Mouse (Mus musculus): ENCODE measurements at regions not wholly inside any gene's neighbourhood (a gene's known extent, or its start where the extent isn't known, plus 50 kb on each side); places are given as distances from the start of the nearest gene placed in this dataset.

DNA sequence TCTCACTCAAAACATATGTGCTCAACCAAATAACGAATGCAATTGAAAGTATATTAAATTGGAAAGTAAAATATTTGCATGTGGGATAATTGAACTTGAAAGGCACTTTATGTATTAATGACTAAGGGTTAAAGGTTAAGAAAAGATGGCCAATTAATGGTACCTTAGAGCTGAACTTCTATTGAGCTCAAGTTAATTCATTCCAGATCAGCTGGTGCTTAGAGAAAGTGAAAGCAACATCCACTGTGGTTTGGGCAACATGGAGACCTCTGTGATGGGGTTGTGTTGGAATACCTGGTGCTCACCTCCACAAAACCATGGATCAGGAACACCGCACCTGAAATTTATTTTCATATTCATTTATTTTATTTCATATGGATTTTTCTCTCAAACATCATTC, 612.5 kb upstream of the Intu start:
- Histone ChIP-seq H3K4me1 (ENCODE audit: control insufficient read depth in 1 of 2, insufficient read depth in 2 of 2) (0 out of 4 replicates have a peak, but pooled peaks cover 0 to 2% of the 10 kb centered on the region in 2 experiments), H3K36me3 (replicated peaks in 1 of 2; ENCODE audit: control insufficient read depth in 1 of 2, insufficient read depth in 1 of 2, low read length in 1 of 2) (no peaks in the 10 kb centered on the region), H3K79me2 (replicated peaks; ENCODE audit: control insufficient read depth, extremely low read depth, insufficient read depth, poor library complexity, severe bottlenecking) (no peaks in the 10 kb centered on the region), H3K4me2 (ENCODE audit: insufficient read depth, low read depth, poor library complexity, severe bottlenecking) (no peak overlapping the region), H3K27me3 (replicated peaks) (no peaks in the 10 kb centered on the region), H3K27ac (ENCODE audit: insufficient read depth, low read depth) (no peak overlapping the region), H3K4me3 (replicated peaks in 1 of 3; ENCODE audit: low read depth in 2 of 3, low read length in 2 of 3, poor library complexity in 1 of 3) (no peak overlapping the region), H3K9me3 (replicated peaks; ENCODE audit: low read length) (no peaks in the 10 kb centered on the region), H3K9ac (ENCODE audit: insufficient read depth, low read depth) (no peak overlapping the region)
- in situ Hi-C loops (cut with MboI; ENCODE audit: low pct_ligation_motif_present, low pct_unique_long_range_greater_than_20kb, low sequenced_read_pairs) (no loop called here), dilution Hi-C loops (cut with MboI; ENCODE audit: extremely low pct_ligation_motif_present, extremely low pct_unique_long_range_greater_than_20kb, low sequenced_read_pairs) (no loop called here)
- TF ChIP-seq GABPA (IDR thresholded peaks at IDR 0.05; ENCODE audit: insufficient replicate concordance, low read depth, low read length): no peak
- TF ChIP-seq ZNF384 (IDR thresholded peaks at IDR 0.05; ENCODE audit: low read depth, low read length): no peak
- TF ChIP-seq ZKSCAN1 (IDR thresholded peaks at IDR 0.05; ENCODE audit: borderline replicate concordance, low read depth, low read length): no peak
- TF ChIP-seq NRF1 (IDR thresholded peaks at IDR 0.05; ENCODE audit: low read depth, low read length): no peak
- TF ChIP-seq RAD21 (IDR thresholded peaks at IDR 0.05; ENCODE audit: low read depth, low read length): no peak
- no peak for TF ChIP-seq MXI1 (IDR thresholded peaks at IDR 0.05; ENCODE audit: low read depth, low read length)
- no peak for TF ChIP-seq POLR2AphosphoS2 (IDR thresholded peaks at IDR 0.05; ENCODE audit: low read depth, low read length)
- TF ChIP-seq USF1 (IDR thresholded peaks at IDR 0.05; ENCODE audit: low read depth, low read length): no peak
- TF ChIP-seq CHD2 (IDR thresholded peaks at IDR 0.05; ENCODE audit: low read length): no peak
- no peak for TF ChIP-seq SMC3 (IDR thresholded peaks at IDR 0.05; ENCODE audit: low read depth, low read length)
- TF ChIP-seq PAX5 (IDR thresholded peaks at IDR 0.05; ENCODE audit: low read length): no peak
- TF ChIP-seq MEF2A (IDR thresholded peaks at IDR 0.05; ENCODE audit: borderline replicate concordance, low read depth, low read length): no peak
- no peak for DNase-seq (ENCODE audit: extremely low read depth)

DNA sequence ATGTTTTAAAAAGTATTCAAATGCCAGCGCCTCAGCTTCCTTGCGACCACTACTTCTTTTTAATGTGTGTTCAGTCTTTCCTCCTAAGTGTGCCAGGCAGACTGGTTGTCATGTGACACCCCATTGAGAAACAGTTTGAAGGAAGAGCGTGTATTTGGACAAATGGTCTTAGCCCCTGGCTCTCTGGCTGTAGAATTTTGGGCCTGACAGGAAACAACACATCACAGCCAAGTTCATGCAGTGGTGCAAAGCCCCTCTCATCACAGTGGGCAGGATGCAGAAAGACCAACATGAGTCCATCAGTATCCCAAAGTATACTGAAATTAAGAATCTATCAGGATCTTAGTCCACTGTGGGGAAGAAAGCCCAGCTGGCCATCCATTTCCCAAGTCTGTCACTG, 605.6 kb upstream of the Intu start:
- no peak overlapping the region for H3K9ac ChIP-seq (ENCODE audit: insufficient read depth, low read depth)
- no peaks in the 10 kb centered on the region for H3K9me3 ChIP-seq (replicated peaks; ENCODE audit: low read length)
- H3K4me2 ChIP-seq (ENCODE audit: insufficient read depth, low read depth, poor library complexity, severe bottlenecking): no peak overlapping the region
- no peak for TF ChIP-seq MXI1 (IDR thresholded peaks at IDR 0.05; ENCODE audit: low read depth, low read length)
- TF ChIP-seq E2F4 (IDR thresholded peaks at IDR 0.05; ENCODE audit: insufficient replicate concordance, low read depth, low read length): no peak
- TF ChIP-seq JUND (conservative IDR thresholded peaks at IDR 0.05; ENCODE audit: low read depth, low read length): no peak
- TF ChIP-seq EP300 (IDR thresholded peaks at IDR 0.05; ENCODE audit: low read length): no peak
- TF ChIP-seq CHD1 (IDR thresholded peaks at IDR 0.05; ENCODE audit: low read depth, low read length): no peak
- no peak for TF ChIP-seq SMC3 (IDR thresholded peaks at IDR 0.05; ENCODE audit: low read depth, low read length)
- no peak for TF ChIP-seq NELFE (IDR thresholded peaks at IDR 0.05; ENCODE audit: low read depth, low read length)
- no peak for TF ChIP-seq MAZ (IDR thresholded peaks at IDR 0.05; ENCODE audit: low read depth, low read length)
- no peak for TF ChIP-seq GABPA (IDR thresholded peaks at IDR 0.05; ENCODE audit: insufficient replicate concordance, low read depth, low read length)
- no peak for TF ChIP-seq IRF4 (IDR thresholded peaks at IDR 0.05; ENCODE audit: low read depth, low read length)
- TF ChIP-seq ZKSCAN1 (IDR thresholded peaks at IDR 0.05; ENCODE audit: borderline replicate concordance, low read depth, low read length): no peak
- no peak for TF ChIP-seq ETS1 (conservative IDR thresholded peaks at IDR 0.05; ENCODE audit: low read depth, low read length)
- no peak for TF ChIP-seq USF2 (conservative IDR thresholded peaks at IDR 0.05; ENCODE audit: low read depth, low read length)
- in situ Hi-C loops (cut with MboI; ENCODE audit: low pct_ligation_motif_present, low pct_unique_long_range_greater_than_20kb, low sequenced_read_pairs) (no loop called here), dilution Hi-C loops (cut with MboI; ENCODE audit: extremely low pct_ligation_motif_present, extremely low pct_unique_long_range_greater_than_20kb, low sequenced_read_pairs) (no loop called here)
- DNase-seq (ENCODE audit: extremely low read depth): no peak
- no peaks in the 10 kb centered on the region for H3K27me3 ChIP-seq (replicated peaks)
- no peak overlapping the region for H3K4me3 ChIP-seq (replicated peaks in 1 of 3; ENCODE audit: low read depth in 2 of 3, low read length in 2 of 3, poor library complexity in 1 of 3)
- H3K27ac ChIP-seq (ENCODE audit: insufficient read depth, low read depth): no peak overlapping the region
- H3K4me1 ChIP-seq (ENCODE audit: control insufficient read depth in 1 of 2, insufficient read depth in 2 of 2): no peaks in the 10 kb centered on the region
- H3K79me2 ChIP-seq (replicated peaks; ENCODE audit: control insufficient read depth, extremely low read depth, insufficient read depth, poor library complexity, severe bottlenecking): no peaks in the 10 kb centered on the region
- no peaks in the 10 kb centered on the region for H3K36me3 ChIP-seq (replicated peaks in 1 of 2; ENCODE audit: control insufficient read depth in 1 of 2, insufficient read depth in 1 of 2, low read length in 1 of 2)
